In the genomic region with DNA sequence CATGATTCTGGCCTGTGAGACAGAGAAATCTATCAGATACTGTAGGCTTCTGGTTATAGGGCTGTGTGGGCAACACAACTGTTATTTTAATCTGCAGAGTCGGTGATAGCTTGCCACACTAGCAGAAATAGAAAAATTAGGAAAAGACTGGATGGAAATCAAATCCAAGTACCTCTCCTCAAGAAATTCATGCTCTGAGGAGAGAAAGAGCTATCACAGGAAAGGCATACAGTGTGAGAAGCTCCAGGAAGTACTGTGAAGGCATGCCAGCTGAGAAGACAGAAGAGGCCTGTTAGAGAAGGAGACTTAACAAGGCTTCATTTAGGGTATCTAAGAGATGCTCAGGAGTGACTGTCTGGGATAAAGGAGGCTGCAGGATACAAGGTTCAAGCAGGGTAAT, we compare ENCODE assay signal across 23 mouse cellular contexts. TPM values are rescaled to one million over a fixed set of nuclear protein-coding genes. Genes with fewer than 3 reads are reported as not detected.
"Had no signal": no experiment of that assay in that cellular context is flagged by ENCODE, and none has a peak within 500 bp of the region (broad histone marks: within the 10 kb centered on the region; RNA-seq: fewer than 3 reads in every experiment).

No protein-coding gene starts in this region.

- H3K4me3 ChIP-seq: gastrocnemius, adult 2 months; heart, embryonic 10.5 days; heart, embryonic 12.5 days; hindbrain, embryonic 10.5 days; hindbrain, embryonic 12.5 days; intestine, embryonic 15.5 days; limb, embryonic 10.5 days; limb, embryonic 12.5 days; liver, embryonic 13.5 days had no signal

- H3K27ac ChIP-seq: gastrocnemius, adult 2 months; heart, embryonic 10.5 days; hindbrain, embryonic 10.5 days; hindbrain, embryonic 12.5 days; hindbrain, embryonic 14.5 days; intestine, embryonic 15.5 days; limb, embryonic 10.5 days; limb, embryonic 12.5 days; liver, embryonic 13.5 days had no signal

- DNase-seq: gastrocnemius, adult 2 months; gastrocnemius, postnatal 10 days; gastrocnemius, postnatal 25 days; heart, adult 18-20 months; heart, postnatal 10 days; heart, postnatal 4 days; kidney, adult 18-20 months; kidney, adult 8-10 months; kidney, postnatal 10 days; kidney, postnatal 25 days; kidney, postnatal 4 days; layer of hippocampus, adult 9-11 months; liver; liver, embryonic 13.5 days had no signal

RNA-seq across cellular contexts. Expression of a gene that starts 3.2 kb away (rescaled TPM):
- total RNA-seq: gastrocnemius, postnatal 25 days had no signal

RNA-seq across cellular contexts. Expression of a gene that starts 35.7 kb away (rescaled TPM):
- total RNA-seq: gastrocnemius, adult 2 months; gastrocnemius, postnatal 25 days; granulocyte monocyte progenitor cell, adult 5-6 weeks had no signal
